26 mouse cellular contexts compared by ENCODE assay signal in genomic region chr4:9196435-9196834, GRCm38 (mm10).
DNase-seq lines count a peak whose midpoint lies in the region; ATAC-seq lines count a peak whose summit lies in the region.
"Had no signal": no experiment of that assay in that cellular context is flagged by ENCODE, and none has a peak within 500 bp of the region (broad histone marks: within the 10 kb centered on the region; RNA-seq: fewer than 3 reads in every experiment).

No protein-coding gene starts in this region.

- no peaks in the 10 kb centered on the region for H3K9me3 ChIP-seq in forebrain, embryonic 14.5 days (replicated peaks; ENCODE audit: control insufficient read depth, low read length)
- H3K9me3 ChIP-seq in forebrain, embryonic 15.5 days: no peaks in the 10 kb centered on the region
- no peaks in the 10 kb centered on the region for H3K9me3 ChIP-seq in midbrain, embryonic 14.5 days (ENCODE audit: control insufficient read depth, low read length)
- no peaks in the 10 kb centered on the region for H3K9me3 ChIP-seq in midbrain, embryonic 16.5 days (replicated peaks; ENCODE audit: control insufficient read depth, low read length, poor library complexity, severe bottlenecking)
- H3K9me3 ChIP-seq in hindbrain, embryonic 16.5 days (ENCODE audit: control insufficient read depth, low read length): no peaks in the 10 kb centered on the region

- no peak overlapping the region for H3K9ac ChIP-seq in forebrain, embryonic 14.5 days (ENCODE audit: low read length)
- no peak overlapping the region for H3K9ac ChIP-seq in forebrain, embryonic 15.5 days (replicated peaks)
- no peak overlapping the region for H3K9ac ChIP-seq in midbrain, embryonic 14.5 days (replicated peaks; ENCODE audit: low read length)
- H3K9ac ChIP-seq in midbrain, embryonic 16.5 days (ENCODE audit: low read depth, low read length): no peak overlapping the region
- H3K9ac ChIP-seq in hindbrain, embryonic 16.5 days (ENCODE audit: low read depth, low read length): no peak overlapping the region
- H3K9ac ChIP-seq: liver, embryonic 14.5 days had no signal

- H3K27me3 ChIP-seq in forebrain, embryonic 14.5 days (replicated peaks; ENCODE audit: control insufficient read depth, insufficient read depth, low read length): no peaks in the 10 kb centered on the region
- no peaks in the 10 kb centered on the region for H3K27me3 ChIP-seq in forebrain, embryonic 15.5 days
- no peaks in the 10 kb centered on the region for H3K27me3 ChIP-seq in midbrain, embryonic 14.5 days (ENCODE audit: control insufficient read depth, insufficient read depth, low read length)
- H3K27me3 ChIP-seq in midbrain, embryonic 16.5 days (ENCODE audit: control insufficient read depth, insufficient read depth, low read depth, low read length): no peaks in the 10 kb centered on the region
- no peaks in the 10 kb centered on the region for H3K27me3 ChIP-seq in hindbrain, embryonic 16.5 days (replicated peaks; ENCODE audit: control insufficient read depth, insufficient read depth, low read length)
- H3K27me3 ChIP-seq: Patski had no signal

- ATAC-seq in forebrain, embryonic 14.5 days: 0 out of 2 replicates have a peak, but pooled peaks have one; percentile 7
- ATAC-seq in forebrain, embryonic 15.5 days (replicated peaks): no peak
- no peak for ATAC-seq in midbrain, embryonic 14.5 days (ENCODE audit: low FRiP score, low TSS enrichment)
- no peak for ATAC-seq in midbrain, embryonic 16.5 days
- peak; percentile 67 for ATAC-seq in hindbrain, embryonic 16.5 days
- ATAC-seq: intestine, embryonic 16.5 days; Patski had no signal

- intact Hi-C loops in left cerebral cortex, postnatal 10 days (cut with DNase I): no loop called here

- DNase-seq in forebrain, embryonic 14.5 days (ENCODE audit: low spot score): no peak
- DNase-seq in midbrain, embryonic 14.5 days: peak; percentile 6
- DNase-seq in left cerebral cortex, postnatal 10 days (ENCODE audit: extremely low spot score in 1 of 2, low spot score in 2 of 2): no peak
- no peak for DNase-seq in embryo, embryonic 9.5 days (ENCODE audit: extremely low spot score)
- DNase-seq: adrenal gland, postnatal 14 days; cerebellum, adult 18-20 months; cerebellum, postnatal 10 days; gastrocnemius, postnatal 14 days; heart, postnatal 14 days; kidney, adult 8-10 months; kidney, postnatal 4 days; layer of hippocampus, postnatal 36 days; liver; lung, adult 2 months; lung, postnatal 10 days; thymus, adult 2 months; thymus, postnatal 36 days had no signal

- no peak overlapping the region for H3K27ac ChIP-seq in forebrain, embryonic 14.5 days (ENCODE audit: low read depth, low read length)
- H3K27ac ChIP-seq in forebrain, embryonic 15.5 days (replicated peaks): no peak overlapping the region
- H3K27ac ChIP-seq in midbrain, embryonic 14.5 days (replicated peaks; ENCODE audit: low read depth, low read length): no peak overlapping the region
- H3K27ac ChIP-seq in midbrain, embryonic 16.5 days (ENCODE audit: low read length): no peak overlapping the region
- H3K27ac ChIP-seq in hindbrain, embryonic 16.5 days (ENCODE audit: low read depth, low read length): no peak overlapping the region; the same call in 1 of the 2 replicates
- H3K27ac ChIP-seq: kidney, postnatal 0 days; liver, embryonic 14.5 days; macrophage had no signal

- H3K4me1 ChIP-seq in forebrain, embryonic 14.5 days (ENCODE audit: control insufficient read depth, insufficient read depth, low read length): no peaks in the 10 kb centered on the region
- H3K4me1 ChIP-seq in forebrain, embryonic 15.5 days: peaks cover 3% of the 10 kb centered on the region; the same call in 1 of the 2 replicates
- peaks cover 8% of the 10 kb centered on the region; the same call in 1 of the 2 replicates for H3K4me1 ChIP-seq in midbrain, embryonic 14.5 days (ENCODE audit: control insufficient read depth, insufficient read depth, low read length)
- no peaks in the 10 kb centered on the region for H3K4me1 ChIP-seq in midbrain, embryonic 16.5 days (ENCODE audit: control insufficient read depth, insufficient read depth, low read length)
- H3K4me1 ChIP-seq in hindbrain, embryonic 16.5 days (ENCODE audit: control insufficient read depth, insufficient read depth, low read depth, low read length): no peaks in the 10 kb centered on the region; the same call in 1 of the 2 replicates

- WGBS in forebrain, embryonic 14.5 days: 39% methylated on average over 4 of the region's 4 CpGs
- WGBS in forebrain, embryonic 15.5 days: 28% methylated on average over 4 of the region's 4 CpGs
- 22% methylated on average over 4 of the region's 4 CpGs for WGBS in midbrain, embryonic 14.5 days
- 22% methylated on average over 4 of the region's 4 CpGs for WGBS in midbrain, embryonic 16.5 days
- WGBS in hindbrain, embryonic 16.5 days: 30% methylated on average over 4 of the region's 4 CpGs

- no peak overlapping the region for H3K4me3 ChIP-seq in forebrain, embryonic 14.5 days (ENCODE audit: low read depth, low read length)
- no peak overlapping the region for H3K4me3 ChIP-seq in forebrain, embryonic 15.5 days
- H3K4me3 ChIP-seq in midbrain, embryonic 14.5 days (replicated peaks; ENCODE audit: low read depth, low read length): no peak overlapping the region
- H3K4me3 ChIP-seq in midbrain, embryonic 16.5 days (ENCODE audit: low read depth, low read length): no peak overlapping the region
- H3K4me3 ChIP-seq in hindbrain, embryonic 16.5 days (ENCODE audit: low read length): no peak overlapping the region
- H3K4me3 ChIP-seq: erythroblast, embryonic 14.5 days had no signal

- no peak overlapping the region for H3K4me2 ChIP-seq in forebrain, embryonic 14.5 days (ENCODE audit: low read length)
- H3K4me2 ChIP-seq in forebrain, embryonic 15.5 days (replicated peaks): no peak overlapping the region
- no peak overlapping the region for H3K4me2 ChIP-seq in midbrain, embryonic 14.5 days (ENCODE audit: low read length)
- H3K4me2 ChIP-seq in midbrain, embryonic 16.5 days (ENCODE audit: low read length): no peak overlapping the region
- no peak overlapping the region for H3K4me2 ChIP-seq in hindbrain, embryonic 16.5 days (ENCODE audit: low read length)

- no peaks in the 10 kb centered on the region for H3K36me3 ChIP-seq in forebrain, embryonic 14.5 days (ENCODE audit: control insufficient read depth, insufficient read depth, low read length)
- no peaks in the 10 kb centered on the region for H3K36me3 ChIP-seq in forebrain, embryonic 15.5 days
- no peaks in the 10 kb centered on the region for H3K36me3 ChIP-seq in midbrain, embryonic 14.5 days (ENCODE audit: control insufficient read depth, insufficient read depth, low read length)
- no peaks in the 10 kb centered on the region for H3K36me3 ChIP-seq in midbrain, embryonic 16.5 days (ENCODE audit: control insufficient read depth, insufficient read depth, low read length)
- H3K36me3 ChIP-seq in hindbrain, embryonic 16.5 days (ENCODE audit: control insufficient read depth, insufficient read depth, low read length): no peaks in the 10 kb centered on the region

Comparison
In these comparisons a context has a peak if more than half of its experiments do, and no peak if none do; other contexts are left out.
1. ATAC-seq: peak in forebrain, embryonic 14.5 days (single experiment) and hindbrain, embryonic 16.5 days (single experiment); none in forebrain, embryonic 15.5 days (single experiment), midbrain, embryonic 14.5 days (single experiment) and midbrain, embryonic 16.5 days (single experiment).